Mouse (Mus musculus): Measurements from ENCODE around the gene Nfkbia. TPM values are rescaled to one million over a fixed set of nuclear protein-coding genes. Genes with fewer than 3 reads are reported as not detected.

Nfkbia gene
- polyA plus RNA-seq, 1 experiment from 2014 or later, result 73.1 TPM

GRCm38 (mm10) chr12:55497737-55498136 lies 5.3 kb upstream of the Nfkbia start:
- DNase-seq (ENCODE audit: low spot score) (no peak), ATAC-seq (replicated peaks; ENCODE audit: low FRiP score, low read depth) (no peak)
- H3K4me2 ChIP-seq (ENCODE audit: low read length), result no peak overlapping the region
- no peak overlapping the region for H3K4me3 ChIP-seq (replicated peaks; ENCODE audit: low read depth, low read length)
- no peaks in the 10 kb centered on the region for H3K27me3 ChIP-seq (ENCODE audit: insufficient read depth, low read length)
- no peak overlapping the region for H3K27ac ChIP-seq
- H3K9me3 ChIP-seq (replicated peaks; ENCODE audit: low read length), result no peaks in the 10 kb centered on the region
- no peak for TF ChIP-seq CTCF (IDR thresholded peaks at IDR 0.05; ENCODE audit: low read depth)
- H3K36me3 ChIP-seq (ENCODE audit: insufficient read depth, low read length), result no peaks in the 10 kb centered on the region
- 0 out of 2 replicates have a peak, but pooled peaks cover 6% of the 10 kb centered on the region for H3K4me1 ChIP-seq (replicated peaks; ENCODE audit: insufficient read depth, low read length)
- 54% methylated on average over 8 of the region's 8 CpGs for WGBS
- H3K9ac ChIP-seq (ENCODE audit: low read depth, low read length), result no peak overlapping the region

- no peak for TF ChIP-seq CTCF (IDR thresholded peaks at IDR 0.05; ENCODE audit: low read depth)
- WGBS, result 74% methylated on average over 5 of the region's 5 CpGs
- ATAC-seq (replicated peaks; ENCODE audit: low FRiP score, low read depth), result no peak
Measured at GRCm38 (mm10) chr12:55495902-55496605, 3.6 kb upstream of the Nfkbia start.

GRCm38 (mm10) chr12:55495114-55495901 lies 2.9 kb upstream of the Nfkbia start:
- DNase-seq (ENCODE audit: low spot score) (peak; percentile 87), ATAC-seq (replicated peaks; ENCODE audit: low FRiP score, low read depth) (no peak)
- peaks cover 8% of the 10 kb centered on the region for H3K36me3 ChIP-seq (ENCODE audit: insufficient read depth, low read length)
- no peaks in the 10 kb centered on the region for H3K27me3 ChIP-seq (ENCODE audit: insufficient read depth, low read length)
- H3K9ac ChIP-seq (ENCODE audit: low read depth, low read length), result no peak overlapping the region
- H3K9me3 ChIP-seq (replicated peaks; ENCODE audit: low read length), result no peaks in the 10 kb centered on the region
- TF ChIP-seq CTCF (IDR thresholded peaks at IDR 0.05; ENCODE audit: low read depth), result peak; percentile 83
- no peak overlapping the region for H3K4me3 ChIP-seq (replicated peaks; ENCODE audit: low read depth, low read length)
- H3K27ac ChIP-seq, result no peak overlapping the region
- peaks cover 13% of the 10 kb centered on the region for H3K4me1 ChIP-seq (replicated peaks; ENCODE audit: insufficient read depth, low read length)
- WGBS, result 34% methylated on average over 9 of the region's 9 CpGs
- H3K4me2 ChIP-seq (ENCODE audit: low read length), result no peak overlapping the region

More at GRCm38 (mm10) chr12:55495902-55496605, 3.6 kb upstream of the Nfkbia start:
- no peak overlapping the region for H3K4me2 ChIP-seq (ENCODE audit: low read length)
- H3K27ac ChIP-seq, result no peak overlapping the region
- H3K27me3 ChIP-seq (ENCODE audit: insufficient read depth, low read length), result no peaks in the 10 kb centered on the region
- H3K4me3 ChIP-seq (replicated peaks; ENCODE audit: low read depth, low read length), result no peak overlapping the region
- no peak overlapping the region for H3K9ac ChIP-seq (ENCODE audit: low read depth, low read length)
- H3K4me1 ChIP-seq (replicated peaks; ENCODE audit: insufficient read depth, low read length), result peaks cover 7% of the 10 kb centered on the region
- no peak for DNase-seq (ENCODE audit: low spot score)
- H3K9me3 ChIP-seq (replicated peaks; ENCODE audit: low read length), result no peaks in the 10 kb centered on the region
- peaks cover 1% of the 10 kb centered on the region; the same call in 1 of the 2 replicates for H3K36me3 ChIP-seq (ENCODE audit: insufficient read depth, low read length)

GRCm38 (mm10) chr12:55493381-55493780 lies 934 bp upstream of the Nfkbia start:
- peaks cover 20% of the 10 kb centered on the region for H3K36me3 ChIP-seq (ENCODE audit: insufficient read depth, low read length)
- peaks cover 15% of the 10 kb centered on the region for H3K4me1 ChIP-seq (replicated peaks; ENCODE audit: insufficient read depth, low read length)
- H3K4me2 ChIP-seq (ENCODE audit: low read length), result peak overlapping the region; percentile 82
- ATAC-seq (replicated peaks; ENCODE audit: low FRiP score, low read depth), result no peak
- H3K9me3 ChIP-seq (replicated peaks; ENCODE audit: low read length), result no peaks in the 10 kb centered on the region
- H3K27me3 ChIP-seq (ENCODE audit: insufficient read depth, low read length), result no peaks in the 10 kb centered on the region
- H3K4me3 ChIP-seq (replicated peaks; ENCODE audit: low read depth, low read length), result peak overlapping the region; percentile 94
- H3K27ac ChIP-seq, result peak overlapping the region; percentile 100
- DNase-seq (ENCODE audit: low spot score), result peak; percentile 46
- TF ChIP-seq CTCF (IDR thresholded peaks at IDR 0.05; ENCODE audit: low read depth), result no peak
- 38% methylated on average over 8 of the region's 8 CpGs for WGBS
- H3K9ac ChIP-seq (ENCODE audit: low read depth, low read length), result peak overlapping the region; percentile 99

GRCm38 (mm10) chr12:55492941-55493340 lies 494 bp upstream of the Nfkbia start:
- ATAC-seq (replicated peaks; ENCODE audit: low FRiP score, low read depth), result no peak
- WGBS, result under 1% methylated on average over 12 of the region's 12 CpGs
- TF ChIP-seq CTCF (IDR thresholded peaks at IDR 0.05; ENCODE audit: low read depth), result no peak

GRCm38 (mm10) chr12:55491516-55492183 lies 797 bp downstream of the Nfkbia start:
- Histone ChIP-seq H3K27ac (peak overlapping the region; percentile 100), H3K4me1 (replicated peaks; ENCODE audit: insufficient read depth, low read length) (peaks cover 15% of the 10 kb centered on the region), H3K36me3 (ENCODE audit: insufficient read depth, low read length) (peaks cover 25% of the 10 kb centered on the region), H3K4me2 (ENCODE audit: low read length) (peak overlapping the region; percentile 82), H3K9me3 (replicated peaks; ENCODE audit: low read length) (no peaks in the 10 kb centered on the region), H3K4me3 (replicated peaks; ENCODE audit: low read depth, low read length) (peak overlapping the region; percentile 94), H3K27me3 (ENCODE audit: insufficient read depth, low read length) (no peaks in the 10 kb centered on the region), H3K9ac (ENCODE audit: low read depth, low read length) (peak overlapping the region; percentile 99)
- WGBS, result under 1% methylated on average over 15 of the region's 57 CpGs
- ATAC-seq (replicated peaks; ENCODE audit: low FRiP score, low read depth), result peak; percentile 88
- no peak for TF ChIP-seq CTCF (IDR thresholded peaks at IDR 0.05; ENCODE audit: low read depth)
- peak; percentile 96 for DNase-seq (ENCODE audit: low spot score)

More at GRCm38 (mm10) chr12:55492941-55493340, 494 bp upstream of the Nfkbia start:
- DNase-seq (ENCODE audit: low spot score), result peak; percentile 53
- Histone ChIP-seq H3K4me3 (replicated peaks; ENCODE audit: low read depth, low read length) (peak overlapping the region; percentile 94), H3K4me1 (replicated peaks; ENCODE audit: insufficient read depth, low read length) (peaks cover 15% of the 10 kb centered on the region), H3K36me3 (ENCODE audit: insufficient read depth, low read length) (peaks cover 25% of the 10 kb centered on the region), H3K27ac (peak overlapping the region; percentile 100), H3K9me3 (replicated peaks; ENCODE audit: low read length) (no peaks in the 10 kb centered on the region), H3K9ac (ENCODE audit: low read depth, low read length) (peak overlapping the region; percentile 99), H3K4me2 (ENCODE audit: low read length) (peak overlapping the region; percentile 82), H3K27me3 (ENCODE audit: insufficient read depth, low read length) (no peaks in the 10 kb centered on the region)

Measured in kidney, postnatal 0 days (tissue).